Mouse (Mus musculus): ENCODE data around the gene C1qtnf5. TPM values are rescaled to one million over a fixed set of nuclear protein-coding genes. Genes with fewer than 3 reads are reported as not detected.
A peak's percentile ranks its signal among the peaks of the same experiment; 100 is the strongest.
"Not testable (repeated sequence)": the region's sequence is repeated elsewhere in the genome, so short reads cannot be mapped to it uniquely, and the experiment has no call there.

Gene C1qtnf5
- polyA plus RNA-seq, 1 experiment from 2014 or later = 5.4 TPM

- H3K27me3 ChIP-seq (replicated peaks; ENCODE audit: control insufficient read depth, insufficient read depth, low read length) = no peaks in the 10 kb centered on the region
- 0 out of 2 replicates have a peak overlapping the region, but pooled peaks have one; percentile 22 for H3K9ac ChIP-seq (ENCODE audit: low read depth, low read length)
- WGBS = 53% methylated on average over 25 of the region's 25 CpGs
- TF ChIP-seq CTCF (IDR thresholded peaks at IDR 0.05; ENCODE audit: low read depth) = peak; percentile 66
- H3K36me3 ChIP-seq (ENCODE audit: control insufficient read depth, insufficient read depth) = peaks cover 11% of the 10 kb centered on the region; the same call in 1 of the 2 replicates
- no peak overlapping the region for H3K4me3 ChIP-seq (ENCODE audit: low read depth, low read length)
- no peak for ATAC-seq
- no peaks in the 10 kb centered on the region for H3K9me3 ChIP-seq (ENCODE audit: control insufficient read depth)
- H3K4me1 ChIP-seq (replicated peaks; ENCODE audit: control insufficient read depth, insufficient read depth, low read length) = no peaks in the 10 kb centered on the region
- peak overlapping the region; percentile 30; the same call in 1 of the 2 replicates for H3K27ac ChIP-seq (ENCODE audit: low read depth, low read length)
- peak overlapping the region; percentile 43 for H3K4me2 ChIP-seq (replicated peaks; ENCODE audit: low read depth)
Measured at GRCm38 (mm10) chr9:44107557-44108179, 623 bp downstream of the C1qtnf5 start.

DNA sequence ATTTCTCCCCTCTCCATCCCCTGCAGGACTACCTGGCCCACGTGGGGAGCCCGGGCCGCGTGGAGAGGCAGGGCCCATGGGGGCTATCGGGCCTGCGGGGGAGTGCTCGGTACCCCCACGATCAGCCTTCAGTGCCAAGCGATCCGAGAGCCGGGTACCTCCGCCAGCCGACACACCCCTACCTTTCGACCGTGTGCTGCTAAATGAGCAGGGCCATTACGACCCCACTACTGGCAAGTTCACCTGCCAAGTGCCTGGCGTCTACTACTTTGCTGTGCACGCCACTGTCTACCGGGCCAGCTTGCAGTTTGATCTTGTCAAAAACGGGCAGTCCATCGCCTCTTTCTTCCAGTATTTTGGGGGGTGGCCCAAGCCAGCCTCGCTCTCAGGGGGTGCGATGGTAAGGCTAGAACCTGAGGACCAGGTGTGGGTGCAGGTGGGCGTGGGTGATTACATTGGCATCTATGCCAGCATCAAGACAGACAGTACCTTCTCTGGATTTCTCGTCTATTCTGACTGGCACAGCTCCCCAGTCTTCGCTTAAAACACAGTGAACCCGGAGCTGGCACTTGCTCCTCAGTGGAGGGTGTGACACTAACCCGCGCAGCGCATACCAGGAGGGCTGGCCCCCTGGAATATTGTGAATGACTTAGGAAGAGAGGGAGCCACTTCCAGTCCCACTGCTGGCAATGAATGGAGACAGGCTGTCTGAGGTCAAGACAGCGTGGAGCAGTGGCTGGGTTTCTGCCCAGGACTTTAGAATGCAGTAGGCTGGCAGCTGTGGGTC is 1.4 kb downstream of the C1qtnf5 start:
- Histone ChIP-seq H3K4me2 (replicated peaks; ENCODE audit: low read depth) (peak overlapping the region; percentile 33; the same call in 1 of the 2 replicates), H3K27ac (ENCODE audit: low read depth, low read length) (no peak overlapping the region), H3K9ac (ENCODE audit: low read depth, low read length) (no peak overlapping the region), H3K36me3 (ENCODE audit: control insufficient read depth, insufficient read depth) (peaks cover 6% of the 10 kb centered on the region; the same call in 1 of the 2 replicates), H3K4me3 (ENCODE audit: low read depth, low read length) (no peak overlapping the region), H3K27me3 (replicated peaks; ENCODE audit: control insufficient read depth, insufficient read depth, low read length) (no peaks in the 10 kb centered on the region), H3K9me3 (ENCODE audit: control insufficient read depth) (no peaks in the 10 kb centered on the region), H3K4me1 (replicated peaks; ENCODE audit: control insufficient read depth, insufficient read depth, low read length) (no peaks in the 10 kb centered on the region)
- WGBS = 82% methylated on average over 31 of the region's 31 CpGs
- ATAC-seq = no peak
- TF ChIP-seq CTCF (IDR thresholded peaks at IDR 0.05; ENCODE audit: low read depth) = no peak

- H3K9me3 ChIP-seq (ENCODE audit: control insufficient read depth) = no peaks in the 10 kb centered on the region
- H3K4me3 ChIP-seq (ENCODE audit: low read depth, low read length) = no peak overlapping the region
- H3K4me1 ChIP-seq (replicated peaks; ENCODE audit: control insufficient read depth, insufficient read depth, low read length) = no peaks in the 10 kb centered on the region
- H3K27ac ChIP-seq (ENCODE audit: low read depth, low read length) = no peak overlapping the region
- no peaks in the 10 kb centered on the region for H3K27me3 ChIP-seq (replicated peaks; ENCODE audit: control insufficient read depth, insufficient read depth, low read length)
- peak overlapping the region; percentile 33 for H3K4me2 ChIP-seq (replicated peaks; ENCODE audit: low read depth)
- WGBS = 23% methylated on average over 9 of the region's 9 CpGs
- peaks cover 5% of the 10 kb centered on the region; the same call in 1 of the 2 replicates for H3K36me3 ChIP-seq (ENCODE audit: control insufficient read depth, insufficient read depth)
- no peak overlapping the region for H3K9ac ChIP-seq (ENCODE audit: low read depth, low read length)
- TF ChIP-seq CTCF (IDR thresholded peaks at IDR 0.05; ENCODE audit: low read depth) = peak; percentile 86
- ATAC-seq = no peak
Measured at GRCm38 (mm10) chr9:44109360-44110095, 2.5 kb downstream of the C1qtnf5 start.

DNA sequence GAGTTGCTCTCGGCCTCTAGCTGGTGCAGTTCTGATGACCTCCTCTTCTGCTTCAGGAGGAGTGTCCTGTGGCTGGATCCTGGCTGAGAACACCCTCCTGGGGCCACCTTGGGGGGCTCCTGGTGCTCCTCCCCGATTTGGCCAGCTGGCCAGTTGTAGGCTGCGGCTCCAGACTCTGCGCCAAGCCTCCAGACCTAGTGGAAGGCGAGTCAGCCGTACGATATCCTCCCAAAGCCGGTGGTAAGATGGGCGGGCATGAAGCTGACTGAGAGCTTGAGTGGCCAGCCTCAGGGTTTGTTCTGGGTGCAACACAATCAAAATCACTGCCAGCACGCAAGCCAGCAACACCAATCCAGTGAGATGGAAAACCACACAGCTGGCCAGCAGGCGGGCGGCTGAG is 4.9 kb downstream of the C1qtnf5 start:
- not testable (repeated sequence) for H3K27ac ChIP-seq (ENCODE audit: low read depth, low read length); H3K4me1 ChIP-seq (replicated peaks; ENCODE audit: control insufficient read depth, insufficient read depth, low read length); H3K9ac ChIP-seq (ENCODE audit: low read depth, low read length); H3K4me3 ChIP-seq (ENCODE audit: low read depth, low read length); ATAC-seq; H3K27me3 ChIP-seq (replicated peaks; ENCODE audit: control insufficient read depth, insufficient read depth, low read length); H3K36me3 ChIP-seq (ENCODE audit: control insufficient read depth, insufficient read depth); H3K9me3 ChIP-seq (ENCODE audit: control insufficient read depth)
- H3K4me2 ChIP-seq (replicated peaks; ENCODE audit: low read depth) = peak overlapping the region; percentile 70; the same call in 1 of the 2 replicates
- WGBS = 45% methylated on average over 9 of the region's 12 CpGs

DNA sequence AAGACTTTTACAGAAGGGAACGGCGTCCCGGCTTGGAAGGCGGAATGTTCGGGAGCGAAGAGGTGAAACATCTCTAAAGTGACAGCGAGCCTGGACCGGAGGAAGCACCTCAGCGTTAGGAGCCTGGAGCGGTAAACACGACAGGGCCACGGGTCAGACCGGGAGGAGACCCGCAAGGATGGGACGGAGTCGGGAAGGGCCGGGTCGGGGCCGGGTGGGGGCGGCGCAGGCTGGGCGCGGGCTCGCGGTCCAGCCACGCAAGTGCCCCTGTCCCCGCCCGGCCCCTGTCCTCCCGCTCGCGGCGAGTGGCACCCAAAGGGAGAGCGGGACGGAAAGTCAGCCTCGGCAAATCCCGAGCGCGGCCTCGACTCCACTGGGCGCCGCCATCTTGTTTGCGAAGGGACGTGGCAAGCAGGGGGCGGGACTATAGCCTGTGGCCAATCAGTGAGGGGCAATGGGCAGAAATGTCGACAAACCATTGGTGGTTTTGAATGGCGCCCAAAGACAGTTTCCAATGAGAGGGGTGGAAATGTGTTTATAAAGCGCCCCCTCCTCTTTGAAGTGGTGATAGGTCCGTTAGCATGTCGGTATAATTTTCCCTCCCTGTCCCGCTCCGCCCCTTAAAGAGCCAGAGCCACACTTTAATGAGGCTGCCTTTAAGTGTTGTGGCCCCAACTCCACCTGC is 6.2 kb downstream of the C1qtnf5 start, which contains the start of the genes Gm49380 and Rnf26:
Gene Gm49380 (minus strand): TSS at position 396 of the 685 bp plus-strand sequence.
Gene Rnf26 (minus strand): TSS at position 413 of the 685 bp plus-strand sequence.
- Histone ChIP-seq H3K4me3 (ENCODE audit: low read depth, low read length) (peak within 1 kb of the TSS; percentile 81), H3K27ac (ENCODE audit: low read depth, low read length) (peak within 1 kb of the TSS; percentile 46; the same call in 1 of the 2 replicates), H3K9me3 (ENCODE audit: control insufficient read depth) (no peaks in the 10 kb centered on the region), H3K4me2 (replicated peaks; ENCODE audit: low read depth) (peak within 1 kb of the TSS; percentile 70), H3K4me1 (replicated peaks; ENCODE audit: control insufficient read depth, insufficient read depth, low read length) (no peaks in the 10 kb centered on the region), H3K36me3 (ENCODE audit: control insufficient read depth, insufficient read depth) (no peaks in the 10 kb centered on the region), H3K9ac (ENCODE audit: low read depth, low read length) (peak within 1 kb of the TSS; percentile 70), H3K27me3 (replicated peaks; ENCODE audit: control insufficient read depth, insufficient read depth, low read length) (no peaks in the 10 kb centered on the region)
- TF ChIP-seq CTCF (IDR thresholded peaks at IDR 0.05; ENCODE audit: low read depth) = no peak; the same call in 1 of the 2 replicates
- ATAC-seq = peak; percentile 96
- WGBS = under 1% methylated on average over 49 of the region's 51 CpGs

All from intestine, postnatal 0 days (tissue).